Mouse (Mus musculus) liver, adult (tissue): Measurements from ENCODE around the gene Zbtb7b.

Experiments
- GATA4 ChIP-seq: IDR thresholded peaks from 2 replicates; pipeline ENCODE4 v1.6.1; 2014; ENCODE audit warnings: mild to moderate bottlenecking, low read length; ENCODE audit not compliant: insufficient replicate concordance

Gene Zbtb7b

GRCm38 (mm10) chr3:89421002-89421774 is 26.6 kb upstream of the Zbtb7b start:
- TF ChIP-seq GATA4, result no peak

- TF ChIP-seq GATA4, result no peak
Observed at GRCm38 (mm10) chr3:89420421-89420820, 25.8 kb upstream of the Zbtb7b start.

- no peak for TF ChIP-seq GATA4
Observed at GRCm38 (mm10) chr3:89419981-89420380, 25.4 kb upstream of the Zbtb7b start.

- TF ChIP-seq GATA4, result no peak
Observed at GRCm38 (mm10) chr3:89419571-89419970, 25.0 kb upstream of the Zbtb7b start.

- no peak for TF ChIP-seq GATA4
Observed at GRCm38 (mm10) chr3:89418861-89419250, 24.3 kb upstream of the Zbtb7b start.

DNA sequence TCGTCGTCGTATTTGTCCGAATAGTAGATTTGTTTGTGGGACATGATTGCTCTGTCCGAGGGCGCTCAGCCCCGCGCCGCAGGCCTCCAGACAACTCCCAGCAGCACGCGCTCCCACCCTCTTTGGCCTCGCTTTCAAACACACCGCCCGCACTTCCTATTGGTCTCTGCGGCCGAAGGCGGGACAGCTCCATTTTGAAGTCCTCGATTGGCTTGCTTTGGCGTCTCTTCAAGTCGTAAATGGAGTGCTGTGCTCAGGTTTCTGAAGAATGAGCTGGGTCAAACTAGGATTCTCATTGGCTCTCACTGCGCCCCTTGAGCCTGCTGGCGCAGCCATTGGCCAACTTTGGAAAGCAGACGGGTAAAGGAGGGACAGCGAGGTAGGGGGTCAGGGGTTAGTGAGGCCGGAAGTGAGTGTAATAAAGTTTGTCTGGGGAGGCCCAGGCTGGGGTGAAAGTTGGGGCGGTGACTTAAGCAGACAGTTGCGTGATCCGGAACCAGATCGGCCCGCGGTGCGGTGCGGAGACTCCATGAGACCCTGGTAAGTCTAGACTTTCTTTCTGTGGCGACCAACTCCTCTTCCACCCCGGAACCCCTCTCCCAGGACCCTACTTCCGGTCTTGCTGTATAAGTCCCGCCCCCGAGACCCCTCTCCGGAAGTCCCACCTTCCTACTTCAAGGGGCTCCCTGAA is 23.7 kb upstream of the Zbtb7b start, which contains the start of the genes Cks1b and Shc1:
Cks1b (minus strand) TSS at position 214 of the 691 bp plus-strand sequence.
Shc1 (plus strand) TSS at position 274 of the 691 bp plus-strand sequence.
- no peak for TF ChIP-seq GATA4

GRCm38 (mm10) chr3:89417840-89418169 is 23.2 kb upstream of the Zbtb7b start:
- TF ChIP-seq GATA4, result no peak

GRCm38 (mm10) chr3:89417131-89417530 is 22.6 kb upstream of the Zbtb7b start:
- no peak for TF ChIP-seq GATA4

GRCm38 (mm10) chr3:89416158-89416557 is 21.6 kb upstream of the Zbtb7b start:
- TF ChIP-seq GATA4, result no peak

DNA sequence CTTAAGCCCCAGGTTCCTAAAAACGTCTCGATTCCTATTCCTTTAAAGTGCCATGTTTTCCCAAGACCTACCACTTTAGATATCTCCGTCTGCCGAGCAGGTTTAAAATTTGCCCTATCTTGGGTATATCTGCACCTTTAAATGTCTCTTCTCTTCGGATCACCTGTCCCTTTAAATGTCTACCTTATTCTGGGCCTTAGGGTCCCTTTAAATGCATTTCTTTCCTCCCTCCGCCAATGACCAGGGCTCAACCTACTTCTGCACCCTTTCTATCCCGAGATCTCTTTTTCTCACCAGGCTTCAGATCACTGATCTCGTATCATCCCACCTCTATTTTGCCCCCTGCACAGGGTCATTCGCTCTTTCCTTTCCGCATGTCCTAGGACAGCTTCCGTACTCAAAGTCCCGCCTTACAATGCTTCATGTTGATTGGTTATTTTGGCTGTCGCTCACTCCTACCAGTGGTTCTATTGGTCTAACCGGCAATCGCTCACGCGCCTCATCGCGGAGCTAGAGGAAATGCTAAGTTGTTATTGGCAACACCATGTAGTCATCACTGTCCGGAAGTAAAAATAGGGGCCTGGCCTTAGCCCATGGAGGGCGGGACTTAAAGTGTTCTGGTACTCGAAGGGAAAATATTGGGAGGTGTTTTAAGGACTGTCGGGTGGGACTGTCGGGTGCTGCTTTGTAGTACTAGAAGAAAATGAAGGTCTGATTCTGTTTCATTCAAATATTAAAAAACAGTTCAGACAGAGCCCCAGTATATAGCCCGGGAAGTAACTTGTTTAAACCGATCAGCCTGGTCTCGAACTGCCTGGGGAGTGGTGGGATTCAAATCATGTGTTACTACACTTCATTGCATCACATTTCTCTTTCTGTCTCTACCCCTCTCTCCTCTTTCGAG is 17.2 kb upstream of the Zbtb7b start, which contains the start of gene Flad1:
Flad1 (minus strand) TSS at position 381 of the 904 bp plus-strand sequence.
- peak; percentile 49; the same call in 1 of the 2 replicates for TF ChIP-seq GATA4

GRCm38 (mm10) chr3:89410864-89411263 is 16.3 kb upstream of the Zbtb7b start:
- TF ChIP-seq GATA4, result no peak

DNA sequence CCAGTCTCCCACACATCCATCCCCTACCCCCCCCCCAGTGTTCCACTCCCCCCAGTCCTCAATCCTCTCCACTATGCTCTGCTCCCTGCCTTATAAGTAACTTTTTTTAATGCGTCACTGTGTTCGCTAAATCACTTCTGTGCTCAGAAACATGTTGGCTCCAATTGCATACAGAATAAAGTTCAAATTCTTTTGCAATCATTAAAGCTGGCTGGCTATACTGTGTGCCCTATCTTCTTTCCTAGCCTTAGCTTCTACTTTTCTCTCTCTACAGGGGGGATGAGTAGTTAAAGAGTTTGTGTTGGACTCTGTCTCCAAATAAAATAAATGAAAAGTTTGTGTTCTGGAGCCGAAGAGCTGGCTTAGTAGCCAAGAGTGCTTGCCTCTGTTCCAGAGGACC is 15.1 kb upstream of the Zbtb7b start:
- no peak for TF ChIP-seq GATA4

DNA sequence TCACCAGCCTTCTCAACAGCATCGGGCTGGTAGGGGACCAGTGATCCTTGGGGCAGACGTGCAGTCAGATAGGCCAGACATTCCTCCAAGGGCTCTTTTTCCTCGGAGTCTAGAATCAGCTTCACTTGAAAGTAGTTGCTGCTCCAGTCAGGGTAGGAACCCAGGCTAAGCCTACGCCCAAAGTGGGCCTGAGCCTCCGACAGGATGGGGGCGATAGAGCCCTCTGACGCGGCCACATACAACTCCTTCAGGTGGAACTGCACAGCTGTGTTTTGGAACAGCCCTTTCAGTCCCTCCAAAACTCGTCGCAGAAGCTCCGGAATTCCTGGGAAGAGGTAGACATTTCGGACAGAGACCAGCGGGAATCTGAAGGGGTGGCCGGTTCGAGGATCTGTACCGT is 13.9 kb upstream of the Zbtb7b start:
- TF ChIP-seq GATA4, result no peak

DNA sequence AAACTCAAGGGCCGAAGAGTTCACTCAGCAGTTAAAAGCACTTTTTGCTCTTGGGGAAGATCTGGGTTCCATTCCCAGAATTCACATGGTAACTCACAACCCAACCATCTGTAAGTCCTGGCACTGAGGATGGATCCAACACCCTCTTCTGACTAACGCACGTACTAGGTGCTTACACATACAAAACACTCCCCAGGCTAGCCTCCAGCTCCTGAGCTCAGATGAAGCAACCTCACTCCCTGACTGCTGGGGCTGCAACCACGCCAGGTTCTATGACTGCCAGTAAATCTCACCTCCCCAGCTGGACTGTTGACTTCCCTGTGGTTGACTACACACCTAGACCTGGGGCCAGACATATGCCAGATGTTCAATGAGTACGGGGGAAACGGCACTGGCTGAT is 12.3 kb upstream of the Zbtb7b start:
- no peak for TF ChIP-seq GATA4

DNA sequence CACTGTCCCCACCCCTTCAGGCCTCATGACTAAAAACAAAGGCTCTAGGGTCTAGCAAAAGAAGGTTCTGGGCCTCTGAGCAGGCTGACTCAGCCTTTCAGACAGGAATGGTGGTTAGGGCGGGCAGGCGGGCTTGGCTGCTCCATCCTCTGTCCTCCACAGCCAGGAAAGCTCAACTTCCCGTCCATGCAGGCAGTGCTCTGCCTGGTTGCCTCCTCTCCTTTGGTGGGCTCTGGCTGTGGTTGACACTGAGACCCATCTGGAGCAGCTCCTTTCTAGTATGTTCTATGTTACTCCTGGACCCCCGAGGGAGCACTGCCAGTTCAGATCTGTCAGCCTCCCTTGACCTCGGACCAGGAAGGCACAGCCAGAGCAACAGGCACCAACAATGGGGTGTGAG is 8.1 kb upstream of the Zbtb7b start, which contains the start of gene Lenep:
Lenep (minus strand) TSS at position 101 of the 400 bp plus-strand sequence.
- no peak for TF ChIP-seq GATA4
